Mouse (Mus musculus) myocyte (in vitro differentiated cells): ENCODE measurements around the gene Shq1.

Experiments used
- CEBPB ChIP-seq: IDR thresholded peaks from 2 replicates; pipeline ENCODE4 v1.6.1; 2011; ENCODE audit warnings: mild to moderate bottlenecking, moderate library complexity; ENCODE audit not compliant: poor library complexity, insufficient read depth, severe bottlenecking
- E2F4 ChIP-seq: IDR thresholded peaks from one replicate; pipeline ENCODE4 v1.6.1; 2011; ENCODE audit warnings: mild to moderate bottlenecking, control low read depth, moderate library complexity; ENCODE audit not compliant: insufficient read depth
- MAX ChIP-seq: IDR thresholded peaks from one replicate; pipeline ENCODE4 v1.6.1; 2011; ENCODE audit warnings: low read depth, mild to moderate bottlenecking, control low read depth
- MYOD1 ChIP-seq, 3 experiments: IDR thresholded peaks; one replicate each; pipeline ENCODE4 v1.6.1; 2011; ENCODE audit warnings: control low read depth in 2 of 3, low read depth in 2 of 3, mild to moderate bottlenecking in 2 of 3, moderate library complexity in 1 of 3; ENCODE audit not compliant: insufficient read length in 2 of 3, control insufficient read depth in 1 of 3
- MYOG ChIP-seq, 3 experiments: IDR thresholded peaks; one replicate each; pipeline ENCODE4 v1.6.1; 2011; ENCODE audit warnings: control low read depth in 2 of 3, low read depth in 2 of 3, mild to moderate bottlenecking in 2 of 3; ENCODE audit not compliant: insufficient read length in 2 of 3, control insufficient read depth in 1 of 3, insufficient read depth in 1 of 3
- POLR2A ChIP-seq: IDR thresholded peaks from one replicate; pipeline ENCODE4 v1.6.1; 2011; ENCODE audit warnings: low read depth, mild to moderate bottlenecking, control low read depth, moderate library complexity; ENCODE audit not compliant: insufficient read length
- POLR2AphosphoS2 ChIP-seq: IDR thresholded peaks from one replicate; pipeline ENCODE4 v1.6.1; 2011; ENCODE audit warnings: low read depth, control low read depth; ENCODE audit not compliant: insufficient read length
- SRF ChIP-seq: IDR thresholded peaks from one replicate; pipeline ENCODE4 v1.6.1; 2011; ENCODE audit warnings: low read depth; ENCODE audit not compliant: control insufficient read depth, insufficient read length
- TCF12 ChIP-seq: IDR thresholded peaks from one replicate; pipeline ENCODE4 v1.6.1; 2011; ENCODE audit warnings: mild to moderate bottlenecking, control low read depth; ENCODE audit not compliant: poor library complexity, insufficient read depth, severe bottlenecking
- USF1 ChIP-seq: IDR thresholded peaks from one replicate; pipeline ENCODE4 v1.6.1; 2011; ENCODE audit warnings: low read depth, mild to moderate bottlenecking, control low read depth, moderate library complexity

- TF ChIP-seq TCF12, result no peak
- TF ChIP-seq POLR2A, result no peak
- TF ChIP-seq MAX, result no peak
- TF ChIP-seq SRF, result no peak
- TF ChIP-seq USF1, result no peak
- TF ChIP-seq MYOG (IDR thresholded peaks at IDR 0.05; ENCODE audit: control insufficient read depth in 1 of 3, insufficient read depth in 1 of 3, insufficient read length in 2 of 3, low read depth in 2 of 3), result no peak
- no peak for TF ChIP-seq POLR2AphosphoS2
- TF ChIP-seq E2F4, result no peak
- TF ChIP-seq MYOD1 (IDR thresholded peaks at IDR 0.05; ENCODE audit: control insufficient read depth in 1 of 3, insufficient read length in 2 of 3, low read depth in 2 of 3), result no peak
- TF ChIP-seq CEBPB, result no peak
Observed at GRCm38 (mm10) chr6:100586758-100587157, 84.2 kb downstream of the Shq1 start.
